Mouse (Mus musculus): ENCODE measurements around the gene Wfikkn1.

Wfikkn1 gene

DNA sequence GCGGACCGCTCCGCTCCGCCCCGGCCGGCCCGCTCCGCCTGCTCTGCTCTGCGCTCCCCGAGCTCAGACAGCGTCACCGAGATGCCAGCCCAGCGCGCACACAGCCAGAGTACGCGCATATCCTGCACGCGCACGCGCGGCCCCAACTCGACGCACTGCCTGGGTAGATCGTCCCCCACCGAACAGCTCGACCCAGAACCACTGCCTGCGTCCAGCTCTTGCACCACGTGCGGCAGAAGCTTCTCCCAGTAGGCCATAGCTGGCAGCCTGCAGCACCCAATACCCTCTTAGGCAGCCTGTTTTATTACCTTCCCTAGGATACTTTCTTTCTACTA lies 43.6 kb downstream of the Wfikkn1 start, which contains the start of gene Rhbdl1:
TSS of gene Rhbdl1 (minus strand) at position 220 of the 335 bp plus-strand sequence.
- DNase-seq (ENCODE audit: low spot score): no peak

DNA sequence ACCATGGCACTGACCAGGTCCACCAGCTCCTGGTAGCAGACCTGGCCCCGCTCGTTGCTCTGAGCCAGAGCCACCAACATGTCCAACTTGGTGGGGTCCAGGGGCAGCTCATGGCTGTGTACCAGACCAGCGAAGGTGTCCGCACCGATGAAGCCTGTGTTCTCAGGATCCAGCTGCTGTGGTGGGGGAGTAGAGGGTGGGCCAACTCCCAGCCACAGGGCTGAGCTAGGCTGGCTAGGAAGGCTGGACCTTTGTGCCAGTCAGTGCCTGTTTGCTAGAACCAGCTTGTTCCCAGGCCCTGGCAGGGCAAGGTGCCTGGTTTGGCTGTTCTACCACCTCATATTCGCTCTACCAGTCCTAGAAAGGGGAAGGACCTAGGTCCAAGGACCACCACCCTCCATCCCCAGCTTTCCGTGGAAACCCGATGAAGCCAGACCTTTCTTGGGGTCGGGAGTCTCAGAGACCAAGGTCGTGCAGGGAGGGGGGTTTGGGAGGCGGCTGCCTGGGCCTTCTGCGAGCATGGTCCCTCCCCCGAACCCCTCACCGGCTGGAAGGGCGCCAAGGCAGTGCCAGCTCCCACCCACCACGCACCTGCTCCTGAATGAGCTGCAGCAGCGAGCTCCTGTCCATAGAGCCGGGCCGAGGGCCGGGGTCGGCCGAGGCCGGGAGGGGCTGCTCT lies 44.1 kb downstream of the Wfikkn1 start:
- no peak for DNase-seq (ENCODE audit: low spot score)

DNA sequence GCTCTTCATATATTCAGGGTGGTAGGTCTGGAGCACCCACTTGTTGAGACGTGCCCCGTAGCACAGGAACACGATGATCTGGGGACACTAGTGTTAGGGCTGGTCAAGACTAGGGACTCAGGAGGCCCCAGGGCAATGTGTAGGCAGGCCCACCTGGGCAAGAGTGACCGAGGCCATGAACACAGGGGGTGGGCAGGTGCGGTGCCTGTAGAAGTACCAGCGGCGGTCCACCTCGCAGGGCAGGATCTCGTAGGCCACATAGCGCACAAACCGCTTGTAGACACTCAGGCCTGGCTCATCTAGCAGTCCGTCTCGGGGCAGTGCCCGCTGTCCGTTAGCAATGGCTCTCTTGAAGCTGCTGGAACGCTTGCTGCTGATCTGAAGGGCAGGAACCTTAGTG lies 44.8 kb downstream of the Wfikkn1 start:
- DNase-seq (ENCODE audit: low spot score): no peak

DNA sequence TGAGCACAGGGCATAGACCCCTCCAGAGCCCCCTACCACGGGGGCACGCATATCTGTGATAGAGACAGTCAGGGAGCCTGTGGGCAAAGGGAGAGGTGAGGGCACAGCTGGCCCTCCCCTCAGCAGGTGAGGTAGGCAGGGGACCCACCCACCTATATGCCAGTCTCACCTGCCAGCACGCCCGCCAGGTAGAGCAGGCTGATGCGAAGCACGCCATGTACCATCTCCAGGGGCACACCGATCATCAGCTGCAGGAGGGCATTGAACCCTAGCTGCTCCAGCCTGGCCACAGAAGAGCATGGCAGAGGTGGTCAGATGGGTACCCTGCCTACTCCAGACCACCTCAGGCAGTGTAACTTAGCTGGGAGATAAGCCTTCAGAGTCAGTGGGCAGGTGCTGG lies 45.4 kb downstream of the Wfikkn1 start:
- no peak for DNase-seq (ENCODE audit: low spot score)

DNA sequence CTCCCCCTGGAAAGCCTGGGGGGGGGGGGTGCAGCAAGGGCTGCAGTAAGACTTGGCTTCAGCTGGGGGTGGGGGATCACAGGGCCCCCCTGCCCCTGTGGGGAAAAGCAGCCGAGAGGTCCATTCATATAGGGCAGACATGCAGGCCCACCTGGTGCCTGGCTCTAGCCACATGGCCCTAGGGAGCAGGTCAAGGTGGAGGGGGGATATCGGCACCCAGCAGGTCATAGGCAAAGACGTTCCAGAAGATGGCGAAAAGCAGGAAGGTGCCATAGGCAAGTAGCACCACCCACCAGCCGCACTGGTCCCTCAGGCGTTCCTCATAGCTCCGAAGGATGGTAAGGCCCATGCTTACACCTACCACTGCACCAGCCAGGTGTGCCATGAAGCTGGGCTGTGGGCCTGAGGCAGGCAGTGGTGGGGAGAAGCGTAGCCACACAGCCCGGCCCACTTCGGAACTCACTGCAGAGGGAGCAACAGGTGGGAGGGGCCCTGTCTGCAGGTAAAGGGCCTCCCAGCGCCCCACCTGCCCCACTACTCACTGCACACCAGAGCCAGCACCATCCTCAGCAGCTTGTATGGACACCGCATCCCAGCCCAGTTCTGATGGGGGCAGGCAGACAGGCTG lies 45.9 kb downstream of the Wfikkn1 start:
- no peak for DNase-seq (ENCODE audit: low spot score)

DNA sequence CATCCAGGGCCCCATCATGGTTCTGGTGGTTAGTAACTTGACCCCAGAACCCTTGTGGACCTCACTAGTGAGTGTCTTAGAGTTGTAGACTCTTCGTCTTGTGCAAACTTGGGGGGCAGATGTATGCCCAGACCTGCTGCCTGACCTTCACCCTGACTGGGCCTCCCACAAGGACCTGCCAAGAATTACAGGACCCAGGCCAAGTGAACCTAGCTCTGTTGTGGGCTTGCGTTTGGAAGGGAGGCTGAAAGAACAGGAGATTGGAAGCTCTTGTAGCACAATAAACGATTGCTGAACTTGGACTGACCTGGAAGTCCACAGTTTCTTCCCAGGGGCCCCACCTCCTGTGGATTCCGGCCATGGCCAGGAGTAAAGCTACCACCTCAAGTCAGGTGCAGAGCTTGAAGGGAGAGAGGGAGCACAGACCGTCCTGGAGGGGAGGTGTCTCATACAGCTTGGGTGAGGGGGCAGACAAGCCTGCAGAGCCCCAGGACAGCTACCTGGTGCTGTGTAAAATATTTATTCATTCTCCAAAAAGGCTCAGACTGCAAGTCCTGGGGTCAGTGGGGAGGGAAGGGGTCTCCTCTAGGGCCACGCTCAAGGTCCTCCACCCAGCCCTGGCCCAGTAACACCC lies 46.6 kb downstream of the Wfikkn1 start:
- DNase-seq (ENCODE audit: low spot score): no peak

DNA sequence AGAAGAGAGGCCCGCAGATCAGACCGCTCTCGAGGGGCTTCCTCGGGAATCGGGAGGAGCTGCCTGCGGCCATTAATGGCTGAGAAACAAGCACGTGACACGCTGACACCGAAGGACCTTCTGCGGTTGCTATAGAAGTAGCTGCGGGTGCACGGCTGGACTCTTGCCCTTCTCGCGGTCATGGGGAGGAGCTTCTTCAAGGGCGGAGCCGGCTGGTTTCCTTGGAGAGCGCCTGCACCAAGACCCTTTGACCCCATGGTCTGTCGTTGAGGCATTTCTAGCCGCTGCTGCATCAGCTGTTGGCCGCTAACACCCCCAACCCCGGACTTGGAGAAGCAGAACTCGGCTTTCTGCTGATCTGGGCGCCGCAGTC lies 47.4 kb downstream of the Wfikkn1 start, which contains the start of gene Stub1:
TSS of gene Stub1 (minus strand) at position 114 of the 373 bp plus-strand sequence.
- peak; percentile 64 for DNase-seq (ENCODE audit: low spot score)

DNA sequence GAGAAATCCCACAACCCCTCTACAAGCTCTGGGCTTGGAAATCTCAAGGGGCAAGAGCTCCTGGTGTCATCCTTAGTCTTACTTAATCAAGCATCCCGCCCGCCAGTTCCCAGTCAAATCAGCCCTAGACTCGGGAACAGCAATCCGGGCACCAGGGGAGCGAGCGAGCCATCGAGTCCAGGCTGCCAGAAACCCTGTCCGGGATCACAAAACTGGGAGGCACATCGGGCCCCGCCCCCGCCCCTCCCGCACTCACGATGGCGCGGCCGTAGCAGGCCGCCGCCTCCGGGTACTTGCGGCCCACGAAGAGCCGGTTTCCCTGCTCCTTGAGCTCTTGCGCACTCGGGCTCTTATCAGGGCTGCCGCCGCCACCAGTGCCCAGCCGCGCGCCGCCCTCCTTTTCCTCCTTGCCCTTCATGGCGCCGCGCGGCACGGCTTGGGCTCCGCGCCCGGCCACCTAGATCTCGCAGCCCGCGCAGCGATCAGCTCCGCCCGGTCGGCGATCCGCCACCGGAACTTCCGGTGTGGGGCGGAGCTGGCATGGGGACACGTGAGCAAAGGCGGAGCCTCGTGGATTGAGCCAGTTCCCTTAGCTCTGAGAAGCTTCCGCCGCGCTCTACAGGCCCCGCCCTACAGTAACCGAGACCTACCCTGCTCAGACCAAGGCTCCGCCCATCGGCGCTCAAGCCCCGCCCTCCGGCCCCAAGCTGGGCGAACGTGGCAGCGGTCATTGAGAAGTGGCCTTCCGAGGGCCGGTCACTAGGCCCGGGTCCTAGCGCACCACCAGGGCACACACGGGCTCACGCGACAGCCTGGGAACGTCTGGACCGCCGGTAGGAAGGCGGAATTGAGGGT lies 48.0 kb downstream of the Wfikkn1 start:
- peak; percentile 97 for DNase-seq (ENCODE audit: low spot score)

DNA sequence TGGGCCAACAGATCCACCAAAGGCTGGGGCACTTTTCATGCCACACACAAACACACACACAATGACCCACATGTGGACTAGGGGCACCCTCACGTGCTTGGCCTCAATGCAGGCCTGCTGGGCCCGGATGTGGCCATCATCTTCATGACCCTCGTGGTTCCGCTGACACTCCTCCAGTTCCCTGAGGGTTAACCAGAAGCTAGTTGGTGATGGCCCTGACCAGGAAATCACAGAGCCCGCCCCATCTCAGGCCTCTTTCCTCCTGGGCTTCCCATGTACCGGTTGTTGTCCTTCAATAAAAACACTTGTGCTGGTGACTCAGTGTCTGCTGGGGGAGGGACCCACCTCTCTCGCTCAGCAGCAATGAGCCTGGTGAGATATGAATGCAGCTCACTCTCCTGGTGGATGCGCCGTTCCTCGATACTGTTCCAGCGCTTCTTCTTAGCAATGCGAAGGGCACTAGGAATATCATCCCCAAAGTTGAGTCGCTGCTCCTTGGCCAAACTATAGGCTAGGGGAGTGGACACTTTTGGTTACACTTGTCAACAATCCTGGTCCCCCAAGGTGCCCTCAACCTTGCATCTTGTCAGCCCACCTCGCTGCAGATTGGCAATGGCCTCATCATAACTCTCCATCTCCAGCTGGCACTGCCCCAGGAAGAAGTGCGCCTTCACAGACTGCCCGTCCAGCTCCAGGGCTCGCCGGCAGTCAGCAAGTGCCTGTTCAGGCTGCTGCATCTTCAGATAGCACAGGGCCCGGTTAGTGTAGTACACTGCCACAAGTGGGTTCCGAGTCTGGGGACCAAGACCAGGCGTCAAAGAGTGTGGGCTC lies 49.0 kb downstream of the Wfikkn1 start:
- DNase-seq (ENCODE audit: low spot score): no peak

DNA sequence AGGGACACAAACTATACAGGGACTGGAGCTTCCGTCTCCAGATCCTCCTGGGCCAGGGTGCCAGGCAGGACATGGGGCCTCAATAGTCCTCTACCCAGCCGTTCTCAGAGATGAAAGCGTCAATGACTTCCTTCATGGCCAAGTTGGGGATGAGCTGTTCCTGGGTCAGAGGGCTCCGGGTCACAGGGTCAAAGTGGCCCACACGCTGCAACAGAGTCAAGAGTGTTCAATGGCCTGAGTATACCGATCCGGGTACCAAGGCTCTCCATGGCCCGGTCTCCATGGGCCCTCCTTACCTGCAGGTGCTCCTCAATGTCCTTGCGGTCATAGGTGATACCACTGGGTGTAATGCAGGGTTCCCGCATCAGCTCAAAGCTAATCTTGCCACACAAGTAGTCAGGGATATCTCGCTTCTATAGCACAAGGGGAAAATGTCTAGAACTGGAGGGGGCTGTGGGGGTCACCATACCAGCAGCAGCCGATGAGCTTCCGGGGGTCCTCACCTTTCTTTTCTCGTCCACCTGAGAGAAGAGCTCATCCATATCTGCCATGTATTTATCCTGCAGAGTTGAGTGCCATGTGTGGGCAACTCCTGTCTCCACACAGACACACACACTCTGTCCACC lies 49.7 kb downstream of the Wfikkn1 start:
- no peak for DNase-seq (ENCODE audit: low spot score)

DNA sequence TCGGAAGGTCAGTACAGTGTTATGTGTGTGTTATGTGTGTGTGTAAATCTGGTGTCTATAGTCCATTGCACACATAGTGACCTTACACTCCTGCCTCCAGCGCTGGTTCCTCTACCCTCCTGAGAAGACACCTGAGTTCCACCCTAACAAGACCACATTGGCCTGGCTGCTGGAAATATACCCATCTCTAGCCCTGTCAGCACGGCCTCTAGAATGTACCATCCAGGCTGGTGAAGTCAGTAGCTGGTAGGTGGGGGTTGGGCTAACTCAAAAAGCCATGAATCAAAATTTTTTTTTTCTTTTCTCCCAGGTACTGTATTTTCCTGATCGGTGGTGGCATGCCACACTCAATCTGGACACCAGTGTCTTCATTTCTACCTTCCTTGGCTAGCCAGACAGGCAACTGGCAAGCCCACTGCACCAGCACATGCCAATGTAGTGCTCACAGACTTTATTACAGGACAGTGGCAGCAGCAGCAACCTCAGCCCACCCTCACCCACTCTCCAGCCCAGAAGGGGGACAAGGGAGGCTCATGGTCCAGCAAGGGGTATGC lies 50.4 kb downstream of the Wfikkn1 start:
- no peak for DNase-seq (ENCODE audit: low spot score)

DNA sequence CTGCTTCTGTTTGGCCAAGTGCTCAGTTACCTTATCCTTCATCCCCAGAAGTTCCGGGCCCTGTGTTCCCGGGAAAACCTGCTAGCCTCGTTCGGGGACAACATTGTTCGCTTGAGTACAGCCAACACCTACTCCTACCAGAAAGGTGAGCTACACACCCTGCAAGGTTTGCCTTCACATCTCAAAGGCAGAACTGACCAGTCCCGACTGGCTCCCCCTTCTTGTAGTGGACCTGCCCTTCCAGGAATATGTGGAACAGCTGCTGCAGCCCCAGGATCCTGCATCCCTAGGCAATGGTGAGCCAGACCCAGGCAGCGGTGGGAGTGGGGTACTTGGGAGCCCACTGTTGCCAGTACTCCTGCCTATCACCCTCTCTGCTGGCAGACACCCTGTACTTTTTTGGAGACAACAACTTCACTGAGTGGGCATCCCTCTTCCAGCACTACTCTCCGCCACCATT lies 51.1 kb downstream of the Wfikkn1 start:
- no peak for DNase-seq (ENCODE audit: low spot score)

DNA sequence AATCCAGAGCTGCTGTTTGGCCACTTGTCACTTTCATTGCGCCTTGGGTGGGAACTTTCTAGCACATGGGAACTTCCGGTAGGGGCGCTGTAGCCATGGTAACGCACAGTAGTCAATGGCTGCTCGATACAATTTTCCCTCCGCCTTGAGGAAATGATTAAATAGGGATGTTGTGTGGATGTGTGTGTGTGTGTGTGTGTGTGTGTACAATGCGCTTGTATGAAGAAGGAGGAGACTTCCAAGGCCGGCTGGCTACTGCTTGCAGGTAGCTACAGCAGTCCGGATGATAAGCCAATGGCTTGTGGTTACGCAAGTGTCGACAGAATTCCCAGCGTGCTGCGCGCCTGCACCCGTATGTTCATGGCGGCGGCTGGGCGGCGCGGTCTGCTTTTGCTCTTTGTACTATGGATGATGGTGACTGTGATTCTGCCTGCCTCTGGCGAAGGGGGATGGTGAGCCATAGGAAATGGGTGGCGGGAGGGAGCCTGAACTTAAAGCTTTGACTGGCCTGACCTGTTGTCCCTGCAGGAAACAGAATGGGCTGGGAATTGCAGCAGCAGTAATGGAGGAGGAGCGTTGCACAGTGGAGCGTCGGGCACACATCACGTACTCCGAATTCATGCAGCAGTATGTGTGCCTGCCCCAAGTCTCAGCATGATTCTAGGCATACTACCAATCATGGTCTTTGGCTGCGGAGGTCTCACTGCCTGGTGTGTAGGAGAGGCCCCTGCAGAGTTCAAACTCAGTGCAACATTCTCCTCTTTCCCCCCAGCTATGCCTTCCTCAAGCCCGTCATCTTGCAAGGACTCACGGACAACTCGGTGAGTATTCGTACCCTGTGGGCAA lies 51.7 kb downstream of the Wfikkn1 start, which contains the start of gene Jmjd8:
TSS of gene Jmjd8 (plus strand) at position 156 of the 846 bp plus-strand sequence.
- no peak for DNase-seq (ENCODE audit: low spot score)

DNA sequence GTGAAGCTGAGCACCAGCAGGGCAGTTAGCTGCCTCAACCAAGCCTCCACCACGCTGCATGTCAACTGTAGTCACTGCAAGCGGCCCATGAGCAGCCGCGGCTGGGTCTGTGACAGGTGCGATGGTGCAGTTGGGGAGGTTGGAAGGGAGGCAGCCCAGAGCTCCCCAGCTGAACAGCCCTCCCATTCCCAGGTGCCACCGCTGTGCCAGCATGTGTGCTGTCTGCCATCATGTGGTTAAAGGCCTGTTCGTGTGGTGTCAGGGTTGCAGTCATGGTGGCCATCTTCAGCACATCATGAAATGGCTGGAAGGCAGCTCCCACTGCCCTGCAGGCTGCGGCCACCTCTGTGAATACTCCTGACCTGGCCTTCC lies 52.4 kb downstream of the Wfikkn1 start:
- DNase-seq (ENCODE audit: low spot score): no peak
